Mouse (Mus musculus): ENCODE data around the gene Camk2n1. TPM values are rescaled to one million over a fixed set of nuclear protein-coding genes. Genes with fewer than 3 reads are reported as not detected.
A peak's percentile ranks its signal among the peaks of the same experiment; 100 is the strongest.

The Camk2n1 gene
- total and polyA plus RNA-seq, 3 experiments: 7.1 to 12.7 (median 12.0) TPM

- Histone ChIP-seq H3K27ac (no peak overlapping the region), H3K79me2 (replicated peaks; ENCODE audit: control insufficient read depth, insufficient read depth, low read length) (no peaks in the 10 kb centered on the region), H3K27me3 (ENCODE audit: control insufficient read depth, insufficient read depth, low read length) (no peaks in the 10 kb centered on the region), H3K4me3 (no peak overlapping the region), H3K9ac (ENCODE audit: low read depth, low read length) (no peak overlapping the region), H3K36me3 (ENCODE audit: control insufficient read depth, insufficient read depth, low read length) (no peaks in the 10 kb centered on the region), H3K4me1 (ENCODE audit: control insufficient read depth, insufficient read depth, low read length) (no peaks in the 10 kb centered on the region)
- DNase-seq: no peak
- intact Hi-C loops (cut with DNase I): no loop called here
- WGBS: 65% methylated on average over 12 of the region's 12 CpGs
- no peak for TF ChIP-seq EP300 (IDR thresholded peaks at IDR 0.05; ENCODE audit: insufficient read depth, low read depth, low read length)
- TF ChIP-seq POLR2A (IDR thresholded peaks at IDR 0.05; ENCODE audit: insufficient read depth, low read depth, low read length): no peak
These were observed 4.3 kb upstream of the Camk2n1 start for GRCm38 (mm10) chr4:138449636-138450314.

- Histone ChIP-seq H3K27ac (no peak overlapping the region), H3K9ac (ENCODE audit: low read depth, low read length) (no peak overlapping the region), H3K4me3 (no peak overlapping the region), H3K27me3 (ENCODE audit: control insufficient read depth, insufficient read depth, low read length) (no peaks in the 10 kb centered on the region), H3K79me2 (replicated peaks; ENCODE audit: control insufficient read depth, insufficient read depth, low read length) (no peaks in the 10 kb centered on the region), H3K36me3 (ENCODE audit: control insufficient read depth, insufficient read depth, low read length) (no peaks in the 10 kb centered on the region), H3K4me1 (ENCODE audit: control insufficient read depth, insufficient read depth, low read length) (peaks cover 1% of the 10 kb centered on the region)
- 61% methylated on average over 15 of the region's 15 CpGs for WGBS
- no peak for TF ChIP-seq POLR2A (IDR thresholded peaks at IDR 0.05; ENCODE audit: insufficient read depth, low read depth, low read length)
- TF ChIP-seq CTCF (IDR thresholded peaks at IDR 0.05): no peak
- TF ChIP-seq EP300 (IDR thresholded peaks at IDR 0.05; ENCODE audit: insufficient read depth, low read depth, low read length): no peak
- intact Hi-C loops (cut with DNase I): no loop called here
- DNase-seq: no peak
These were observed 1.6 kb upstream of the Camk2n1 start for GRCm38 (mm10) chr4:138452306-138453096.

- Histone ChIP-seq H3K79me2 (replicated peaks; ENCODE audit: control insufficient read depth, insufficient read depth, low read length) (no peaks in the 10 kb centered on the region), H3K27ac (peak overlapping the region; percentile 88), H3K9ac (ENCODE audit: low read depth, low read length) (peak overlapping the region; percentile 62; the same call in 1 of the 2 replicates), H3K4me3 (peak overlapping the region; percentile 74), H3K27me3 (ENCODE audit: control insufficient read depth, insufficient read depth, low read length) (no peaks in the 10 kb centered on the region), H3K36me3 (ENCODE audit: control insufficient read depth, insufficient read depth, low read length) (no peaks in the 10 kb centered on the region), H3K4me1 (ENCODE audit: control insufficient read depth, insufficient read depth, low read length) (peaks cover 1% of the 10 kb centered on the region)
- no peak for DNase-seq
- no peak for TF ChIP-seq CTCF (IDR thresholded peaks at IDR 0.05)
- TF ChIP-seq EP300 (IDR thresholded peaks at IDR 0.05; ENCODE audit: insufficient read depth, low read depth, low read length): no peak
- TF ChIP-seq POLR2A (IDR thresholded peaks at IDR 0.05; ENCODE audit: insufficient read depth, low read depth, low read length): no peak
- WGBS: 21% methylated on average over 19 of the region's 19 CpGs
- intact Hi-C loops (cut with DNase I): no loop called here
These were observed 889 bp upstream of the Camk2n1 start for GRCm38 (mm10) chr4:138453097-138453752.

GRCm38 (mm10) chr4:138454571-138455140 is 542 bp downstream of the Camk2n1 start:
- Histone ChIP-seq H3K27me3 (ENCODE audit: control insufficient read depth, insufficient read depth, low read length) (no peaks in the 10 kb centered on the region), H3K9ac (ENCODE audit: low read depth, low read length) (peak overlapping the region; percentile 98), H3K4me3 (peak overlapping the region; percentile 74), H3K36me3 (ENCODE audit: control insufficient read depth, insufficient read depth, low read length) (no peaks in the 10 kb centered on the region), H3K4me1 (ENCODE audit: control insufficient read depth, insufficient read depth, low read length) (peaks cover 1% of the 10 kb centered on the region), H3K27ac (peak overlapping the region; percentile 88), H3K79me2 (replicated peaks; ENCODE audit: control insufficient read depth, insufficient read depth, low read length) (no peaks in the 10 kb centered on the region)
- DNase-seq: peak; percentile 73 to 79
- TF ChIP-seq CTCF (IDR thresholded peaks at IDR 0.05) (no peak), EP300 (IDR thresholded peaks at IDR 0.05; ENCODE audit: insufficient read depth, low read depth, low read length) (no peak), POLR2A (IDR thresholded peaks at IDR 0.05; ENCODE audit: insufficient read depth, low read depth, low read length) (no peak)
- intact Hi-C loops (cut with DNase I): loop anchor here (1.0 kb wide), 1 partner anchor 9 kb away; no protein-coding TSS in a partner anchor
- 2% methylated on average over 66 of the region's 78 CpGs for WGBS

- 2% methylated on average over 58 of the region's 58 CpGs for WGBS
- H3K36me3 ChIP-seq (ENCODE audit: control insufficient read depth, insufficient read depth, low read length): no peaks in the 10 kb centered on the region
- H3K9ac ChIP-seq (ENCODE audit: low read depth, low read length): peak overlapping the region; percentile 98
- peak overlapping the region; percentile 88 for H3K27ac ChIP-seq
- intact Hi-C loops (cut with DNase I): no loop called here
- TF ChIP-seq EP300 (IDR thresholded peaks at IDR 0.05; ENCODE audit: insufficient read depth, low read depth, low read length) (no peak), POLR2A (IDR thresholded peaks at IDR 0.05; ENCODE audit: insufficient read depth, low read depth, low read length) (no peak), CTCF (IDR thresholded peaks at IDR 0.05) (no peak)
- H3K79me2 ChIP-seq (replicated peaks; ENCODE audit: control insufficient read depth, insufficient read depth, low read length): no peaks in the 10 kb centered on the region
- peak in 1 of 2 experiments; percentile 31 for DNase-seq
- peaks cover 1% of the 10 kb centered on the region for H3K4me1 ChIP-seq (ENCODE audit: control insufficient read depth, insufficient read depth, low read length)
- peak overlapping the region; percentile 74 for H3K4me3 ChIP-seq
- H3K27me3 ChIP-seq (ENCODE audit: control insufficient read depth, insufficient read depth, low read length): no peaks in the 10 kb centered on the region
These were observed 1.2 kb downstream of the Camk2n1 start for GRCm38 (mm10) chr4:138455141-138455955.

Measured in heart, adult 2 months (tissue).